Mouse (Mus musculus): ENCODE measurements around the gene F2rl1.

GRCm38 (mm10) chr13:95568336-95568735 lies 43.3 kb upstream of the F2rl1 start:
- TF ChIP-seq EP300 (optimal IDR thresholded peaks at IDR 0.05) (no peak), CTCF (IDR thresholded peaks at IDR 0.05; ENCODE audit: low read depth) (no peak)

All from stomach, postnatal 0 days (tissue).